Mouse (Mus musculus) CH12.LX (cell line): Measurements from ENCODE around the gene Ap3d1. TPM values are rescaled to one million over a fixed set of nuclear protein-coding genes. Genes with fewer than 3 reads are reported as not detected.

Experiments used
- DNase-seq: peaks from one replicate; pipeline ENCODE4 v3.0.0-alpha.2; 2013; ENCODE audit errors: extremely low read depth
- H3K27ac ChIP-seq: 2 replicates; pipeline ENCODE4 v1.5.1; 2012; ENCODE audit warnings: low read depth, mild to moderate bottlenecking, control low read depth, moderate library complexity; ENCODE audit not compliant: insufficient read depth
- H3K27me3 ChIP-seq: replicated peaks from 2 replicates; pipeline ENCODE3; 2012; ENCODE audit warnings: inconsistent platforms
- H3K36me3 ChIP-seq, 2 experiments: replicated peaks in 1 of 2; 2 replicates each; pipeline versions ENCODE3 to v1.6.1; 2012; ENCODE audit warnings: inconsistent platforms in 1 of 2, low read length in 1 of 2, mild to moderate bottlenecking in 1 of 2, mixed read lengths in 1 of 2, moderate library complexity in 1 of 2; ENCODE audit not compliant: control insufficient read depth in 1 of 2, insufficient read depth in 1 of 2
- H3K4me1 ChIP-seq, 2 experiments: 2 replicates each; pipeline ENCODE4 v1.6.1; 2012; ENCODE audit warnings: inconsistent platforms in 1 of 2, moderate library complexity in 1 of 2; ENCODE audit not compliant: insufficient read depth in 2 of 2, control insufficient read depth in 1 of 2
- H3K4me2 ChIP-seq: 2 replicates; pipeline ENCODE4 v1.6.1; 2012; ENCODE audit warnings: low read depth, mild to moderate bottlenecking, control low read depth; ENCODE audit not compliant: poor library complexity, insufficient read depth, severe bottlenecking
- H3K4me3 ChIP-seq, 3 experiments: fragments of 150-350 bp in 1 of 3; sonication (generic) in 1 of 3; replicated peaks in 1 of 3; 2 replicates each; pipeline versions ENCODE3 to v1.5.1; 2011 to 2012; ENCODE audit warnings: low read depth in 2 of 3, low read length in 2 of 3, mild to moderate bottlenecking in 2 of 3, moderate library complexity in 2 of 3, control low read depth in 1 of 3, improper control_type of control experiment in 1 of 3, inconsistent platforms in 1 of 3, mixed read lengths in 1 of 3; ENCODE audit not compliant: poor library complexity in 1 of 3
- H3K79me2 ChIP-seq: replicated peaks from 2 replicates; pipeline ENCODE4 v1.6.1; 2012; ENCODE audit warnings: mild to moderate bottlenecking, moderate library complexity; ENCODE audit not compliant: control insufficient read depth, poor library complexity, insufficient read depth, severe bottlenecking; ENCODE audit errors: extremely low read depth
- H3K9ac ChIP-seq: 2 replicates; pipeline ENCODE4 v1.6.1; 2012; ENCODE audit warnings: low read depth, mild to moderate bottlenecking, control low read depth, moderate library complexity; ENCODE audit not compliant: insufficient read depth
- H3K9me3 ChIP-seq: replicated peaks from 2 replicates; pipeline ENCODE3; 2012; ENCODE audit warnings: low read length, inconsistent platforms, mixed read lengths
- CHD1 ChIP-seq: IDR thresholded peaks from 2 replicates; pipeline ENCODE4 v1.6.1; 2012; ENCODE audit warnings: low read depth, low read length, improper control_type of control experiment, inconsistent platforms
- CTCF ChIP-seq, 2 experiments: IDR thresholded peaks in 1 of 2; conservative IDR thresholded peaks in 1 of 2; 2 replicates each; pipeline ENCODE4 v1.5.1; 2011 to 2012; ENCODE audit warnings: low read depth in 2 of 2, low read length in 2 of 2, improper control_type of control experiment in 1 of 2, inconsistent platforms in 1 of 2, mild to moderate bottlenecking in 1 of 2, moderate library complexity in 1 of 2
- E2F4 ChIP-seq: IDR thresholded peaks from 2 replicates; pipeline ENCODE4 v1.6.1; 2011; ENCODE audit warnings: low read depth, low read length, improper control_type of control experiment; ENCODE audit not compliant: insufficient replicate concordance
- EP300 ChIP-seq: IDR thresholded peaks from 2 replicates; pipeline ENCODE4 v1.6.1; 2011; ENCODE audit warnings: low read length, improper control_type of control experiment
- GABPA ChIP-seq: IDR thresholded peaks from 2 replicates; pipeline ENCODE4 v1.6.1; 2012; ENCODE audit warnings: low read depth, low read length, improper control_type of control experiment, inconsistent platforms; ENCODE audit not compliant: insufficient replicate concordance
- HCFC1 ChIP-seq: IDR thresholded peaks from 2 replicates; pipeline ENCODE4 v1.6.1; 2012; ENCODE audit warnings: low read depth, mild to moderate bottlenecking, inconsistent platforms, low read length, improper control_type of control experiment
- JUN ChIP-seq: IDR thresholded peaks from 2 replicates; pipeline ENCODE4 v1.6.1; 2011; ENCODE audit warnings: low read depth, mild to moderate bottlenecking, low read length, improper control_type of control experiment, moderate library complexity; ENCODE audit not compliant: insufficient read depth
- JUND ChIP-seq: conservative IDR thresholded peaks from 2 replicates; pipeline ENCODE4 v1.6.1; 2011; ENCODE audit warnings: low read depth, low read length, improper control_type of control experiment
- KAT2A ChIP-seq: IDR thresholded peaks from 2 replicates; pipeline ENCODE4 v1.6.1; 2012; ENCODE audit warnings: low read length, improper control_type of control experiment, inconsistent platforms; ENCODE audit not compliant: insufficient replicate concordance
- MAFK ChIP-seq: IDR thresholded peaks from 2 replicates; pipeline ENCODE4 v1.6.1; 2011; ENCODE audit warnings: low read length, improper control_type of control experiment; ENCODE audit not compliant: insufficient replicate concordance
- MEF2A ChIP-seq: IDR thresholded peaks from 2 replicates; pipeline ENCODE4 v1.6.1; 2014; ENCODE audit warnings: low read depth, mild to moderate bottlenecking, inconsistent platforms, low read length, improper control_type of control experiment, borderline replicate concordance
- POLR2A ChIP-seq: IDR thresholded peaks from 2 replicates; pipeline ENCODE4 v1.6.1; 2011; ENCODE audit warnings: low read depth, mild to moderate bottlenecking, improper control_type of control experiment, low read length
- SIN3A ChIP-seq: IDR thresholded peaks from 2 replicates; pipeline ENCODE4 v1.6.1; 2012; ENCODE audit warnings: low read length, improper control_type of control experiment, inconsistent platforms
- TBP ChIP-seq: conservative IDR thresholded peaks from 2 replicates; pipeline ENCODE4 v1.6.1; 2011; ENCODE audit warnings: low read depth, low read length, improper control_type of control experiment
- TCF12 ChIP-seq: IDR thresholded peaks from 2 replicates; pipeline ENCODE4 v1.6.1; 2014; ENCODE audit warnings: low read depth, mild to moderate bottlenecking, inconsistent platforms, low read length, improper control_type of control experiment
- UBTF ChIP-seq: IDR thresholded peaks from 2 replicates; pipeline ENCODE4 v1.6.1; 2012; ENCODE audit warnings: low read depth, mild to moderate bottlenecking, inconsistent platforms, low read length, improper control_type of control experiment, moderate library complexity
- USF1 ChIP-seq: IDR thresholded peaks from 2 replicates; pipeline ENCODE4 v1.6.1; 2014; ENCODE audit warnings: low read depth, mild to moderate bottlenecking, inconsistent platforms, low read length, improper control_type of control experiment
- ZC3H11A ChIP-seq: IDR thresholded peaks from 2 replicates; pipeline ENCODE4 v1.6.1; 2012; ENCODE audit warnings: low read depth, mild to moderate bottlenecking, inconsistent platforms, low read length, improper control_type of control experiment
- ZNF384 ChIP-seq: IDR thresholded peaks from 2 replicates; pipeline ENCODE4 v1.6.1; 2012; ENCODE audit warnings: low read depth, low read length, improper control_type of control experiment, inconsistent platforms
- dilution Hi-C: fragments of 300-500 bp; cut with MboI; formaldehyde crosslinking; loops from 2 replicates; pipeline ENCODE4 v1.14.3; 2020; ENCODE audit warnings: low sequenced_read_pairs; ENCODE audit not compliant: extremely low pct_unique_long_range_greater_than_20kb, extremely low pct_ligation_motif_present
- in situ Hi-C: fragments of 300-500 bp; cut with MboI; formaldehyde crosslinking; loops from 3 replicates; pipeline ENCODE4 v1.14.3; 2019; ENCODE audit warnings: low sequenced_read_pairs, low pct_ligation_motif_present, low pct_unique_long_range_greater_than_20kb, mixed read lengths
- polyA plus RNA-seq: library from polyadenylated mRNA; unstranded; fragments of >175 nt; gene quantifications from 2 replicates; pipeline ENCODE4 v1.2.1, GENCODE M21; 2012; ENCODE audit warnings: low read depth; ENCODE audit not compliant: insufficient read length
- total RNA-seq, 2 experiments: library from RNA; depleted of rRNA; stranded (reverse); fragments of 300-350 nt in 1 of 2; fragments of >200 nt in 1 of 2; gene quantifications; 2 replicates each; pipeline ENCODE4 v1.2.3; 2012 to 2014

The Ap3d1 gene
- total and polyA plus RNA-seq, 3 experiments, result 28.4 to 57.0 (median 49.4) TPM

- in situ Hi-C loops, result loop anchor here (5.0 kb wide), 1 partner anchor 34 kb away; the partner anchor contains the start of genes Plekhj1 and Sf3a2
- TF ChIP-seq CHD1, result no peak
- no peak for TF ChIP-seq E2F4
- TF ChIP-seq ZC3H11A, result no peak
- TF ChIP-seq ZNF384, result no peak
- no peak for TF ChIP-seq KAT2A
- TF ChIP-seq TBP, result no peak
- TF ChIP-seq MAFK, result no peak
- no peak for TF ChIP-seq JUND
- TF ChIP-seq, all 38 proteins: peak for 0
- no peak for DNase-seq
- peaks cover 40 to 84% of the 10 kb centered on the region in 2 experiments for H3K36me3 ChIP-seq
- H3K4me3 ChIP-seq, result no peak overlapping the region
- dilution Hi-C loops, result no loop called here
- H3K9ac ChIP-seq, result no peak overlapping the region
- peaks cover 11 to 36% of the 10 kb centered on the region in 2 experiments for H3K4me1 ChIP-seq
- no peaks in the 10 kb centered on the region for H3K27me3 ChIP-seq
- peaks cover 63% of the 10 kb centered on the region for H3K79me2 ChIP-seq
- no peak overlapping the region for H3K27ac ChIP-seq
- H3K9me3 ChIP-seq, result no peaks in the 10 kb centered on the region
- no peak overlapping the region for H3K4me2 ChIP-seq
Observed at GRCm38 (mm10) chr10:80763502-80763901, 21.4 kb upstream of the Ap3d1 start.

DNA sequence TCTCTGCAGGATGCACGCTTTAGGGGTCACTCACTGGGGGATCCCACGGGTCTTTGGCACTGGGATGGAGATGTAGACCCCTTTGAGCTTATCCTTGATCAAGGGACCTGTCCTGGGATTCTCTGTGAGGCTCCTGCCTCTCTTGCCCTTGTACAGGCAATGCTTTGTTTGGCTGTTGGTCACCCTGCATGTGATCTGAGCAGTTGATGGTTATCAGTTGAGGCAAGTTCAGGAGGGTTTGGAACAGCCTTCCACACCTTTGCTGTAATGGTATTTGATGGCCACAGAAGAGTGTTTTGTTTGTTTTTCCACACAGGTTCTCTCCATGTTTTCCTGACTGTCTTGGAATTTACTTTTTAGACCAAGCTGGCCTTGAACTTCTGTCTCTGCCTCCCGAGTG lies 19.8 kb upstream of the Ap3d1 start:
- H3K9ac ChIP-seq, result no peak overlapping the region
- no peaks in the 10 kb centered on the region for H3K27me3 ChIP-seq
- dilution Hi-C loops, result no loop called here
- H3K4me2 ChIP-seq, result no peak overlapping the region
- no peak overlapping the region for H3K27ac ChIP-seq
- peaks cover 22 to 53% of the 10 kb centered on the region in 2 experiments for H3K4me1 ChIP-seq
- peaks cover 25 to 78% of the 10 kb centered on the region in 2 experiments for H3K36me3 ChIP-seq
- no peak for DNase-seq
- no peaks in the 10 kb centered on the region for H3K9me3 ChIP-seq
- peaks cover 78% of the 10 kb centered on the region for H3K79me2 ChIP-seq
- H3K4me3 ChIP-seq, result no peak overlapping the region
- TF ChIP-seq GABPA (no peak), JUND (no peak), MEF2A (no peak), EP300 (no peak), POLR2A (no peak), UBTF (no peak), USF1 (no peak), JUN (no peak), ZNF384 (no peak), TBP (no peak), E2F4 (no peak), SIN3A (no peak), CTCF (conservative IDR thresholded peaks at IDR 0.05 in 1 of 2, IDR thresholded peaks at IDR 0.05 in 1 of 2; ENCODE audit: low read depth in 2 of 2, low read length in 2 of 2) (no peak), TCF12 (no peak), HCFC1 (no peak)
- in situ Hi-C loops, result loop anchor here (5.0 kb wide), 1 partner anchor 35 kb away; the partner anchor contains the start of genes Plekhj1 and Sf3a2
